23 mouse cellular contexts compared by ENCODE assay signal in the genomic region with DNA sequence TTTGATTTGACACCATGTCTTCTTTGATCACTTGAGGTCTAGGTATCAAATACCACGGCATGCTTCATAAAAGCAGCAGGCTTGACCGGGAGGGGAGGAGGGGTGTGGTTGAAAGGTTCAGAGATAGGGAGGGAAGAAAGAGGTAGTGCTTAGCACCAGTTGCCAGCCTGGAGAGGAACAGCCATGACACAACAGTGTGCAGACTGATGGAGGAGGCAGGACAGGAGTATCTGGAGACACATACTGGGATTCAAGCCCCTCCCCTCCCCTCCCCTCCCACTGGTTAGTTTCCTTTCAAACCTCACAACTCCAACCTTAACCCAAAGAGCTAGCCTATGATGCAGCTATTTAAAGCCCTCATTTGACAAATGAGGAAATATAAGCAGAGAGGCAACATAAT. TPM values are rescaled to one million over a fixed set of nuclear protein-coding genes. Genes with fewer than 3 reads are reported as not detected.
DNase-seq lines count a peak whose midpoint lies in the region; ATAC-seq and TF ChIP-seq lines count a peak whose summit lies in the region.
"Had no signal": no experiment of that assay in that cellular context is flagged by ENCODE, and none has a peak within 500 bp of the region (broad histone marks: within the 10 kb centered on the region; RNA-seq: fewer than 3 reads in every experiment).

No protein-coding gene starts in this region.

- H3K4me2 ChIP-seq in kidney, postnatal 0 days (ENCODE audit: low read length), result no peak overlapping the region
- H3K4me2 ChIP-seq: forebrain, embryonic 13.5 days; heart, embryonic 13.5 days; hindbrain, embryonic 12.5 days had no signal

- no peaks in the 10 kb centered on the region for H3K4me1 ChIP-seq in kidney, postnatal 0 days (replicated peaks; ENCODE audit: insufficient read depth, low read length)
- H3K4me1 ChIP-seq: forebrain, embryonic 13.5 days; heart, embryonic 13.5 days; hindbrain, embryonic 12.5 days had no signal

- H3K9ac ChIP-seq in kidney, postnatal 0 days (ENCODE audit: low read depth, low read length), result no peak overlapping the region
- H3K9ac ChIP-seq: forebrain, embryonic 13.5 days; forebrain, postnatal 0 days; heart, embryonic 13.5 days; hindbrain, embryonic 12.5 days had no signal

- H3K9me3 ChIP-seq in kidney, postnatal 0 days (replicated peaks; ENCODE audit: low read length), result no peaks in the 10 kb centered on the region
- H3K9me3 ChIP-seq: forebrain, embryonic 13.5 days; G1E; heart, embryonic 13.5 days; hindbrain, embryonic 12.5 days had no signal

- peak; percentile 22 for DNase-seq in embryo, embryonic 11 days
- no peak for DNase-seq in embryo, embryonic 9.5 days (ENCODE audit: extremely low spot score)
- peak; percentile 9 for DNase-seq in kidney, postnatal 0 days (ENCODE audit: low spot score)
- DNase-seq in kidney, adult 8-10 months, result no peak
- peak; percentile 88 for DNase-seq in R1 (ENCODE audit: low read depth, low spot score)
- DNase-seq in right cerebral cortex, postnatal 4 days, result no peak
- no peak for DNase-seq in testis, postnatal 14 days (ENCODE audit: low spot score)
- DNase-seq: adrenal gland, postnatal 14 days; B cell, adult 2 months; cerebellum, adult 18-20 months; cerebellum, postnatal 10 days; forebrain, postnatal 0 days; gastrocnemius, postnatal 14 days; heart, postnatal 36 days had no signal

- no peak for ATAC-seq in kidney, postnatal 0 days (replicated peaks; ENCODE audit: low FRiP score, low read depth)
- ATAC-seq: activated CD4-positive, CD25-positive, alpha-beta regulatory T cell, adult 4 months; CD4-positive, CD25-positive, alpha-beta regulatory T cell, adult 4 months; forebrain, embryonic 13.5 days; forebrain, postnatal 0 days; hindbrain, postnatal 0 days had no signal

- WGBS in kidney, postnatal 0 days, result 26% methylated on average over 2 of the region's 2 CpGs

- H3K4me3 ChIP-seq in kidney, postnatal 0 days (replicated peaks; ENCODE audit: low read depth, low read length), result no peak overlapping the region
- H3K4me3 ChIP-seq: forebrain, embryonic 13.5 days; heart, embryonic 13.5 days; hindbrain, embryonic 12.5 days had no signal

- no peak for TF ChIP-seq CTCF in kidney, postnatal 0 days (IDR thresholded peaks at IDR 0.05; ENCODE audit: low read depth)

- H3K27me3 ChIP-seq in kidney, postnatal 0 days (ENCODE audit: insufficient read depth, low read length), result no peaks in the 10 kb centered on the region
- H3K27me3 ChIP-seq: forebrain, embryonic 13.5 days; heart, embryonic 13.5 days; hindbrain, embryonic 12.5 days had no signal

- no peak overlapping the region for H3K27ac ChIP-seq in kidney, postnatal 0 days
- H3K27ac ChIP-seq: forebrain, embryonic 13.5 days; heart, embryonic 13.5 days; hindbrain, embryonic 12.5 days; hindbrain, postnatal 0 days had no signal

- H3K36me3 ChIP-seq in kidney, postnatal 0 days (ENCODE audit: insufficient read depth, low read length), result no peaks in the 10 kb centered on the region
- H3K36me3 ChIP-seq: G1E; heart, embryonic 13.5 days; hindbrain, embryonic 12.5 days had no signal

RNA-seq across cellular contexts. Expression of a gene that starts 16.0 kb away (rescaled TPM):
- 5.4 TPM in 2 replicates for polyA plus RNA-seq in kidney, postnatal 0 days (2015; fragmentation: Nextera tagmentation; extraction: Ambion mirVana)
- polyA plus RNA-seq: CD4-positive, CD25-positive, alpha-beta regulatory T cell, adult 4 months had no signal

RNA-seq across cellular contexts. Expression of a gene that starts 49.2 kb away (rescaled TPM):
- polyA plus RNA-seq in kidney, postnatal 0 days (2015; fragmentation: Nextera tagmentation; extraction: Ambion mirVana), result 1.5 and 1.6 TPM in 2 replicates
- polyA plus RNA-seq: activated CD4-positive, CD25-positive, alpha-beta regulatory T cell, adult 4 months; CD4-positive, CD25-positive, alpha-beta regulatory T cell, adult 4 months; forebrain, embryonic 13.5 days; forebrain, postnatal 0 days; G1E; heart, postnatal 0 days; hindbrain, postnatal 0 days; intestine, embryonic 14.5 days had no signal

Comparison
In these comparisons a context has a peak if more than half of its experiments do, and no peak if none do; other contexts are left out.
1. DNase-seq: peak in embryo, embryonic 11 days (single experiment), kidney, postnatal 0 days (single experiment) and R1 (single experiment); none in embryo, embryonic 9.5 days (single experiment), kidney, adult 8-10 months (0 of 2), right cerebral cortex, postnatal 4 days (single experiment) and testis, postnatal 14 days (single experiment).